Mouse (Mus musculus) lung, postnatal 0 days (tissue): Measurements from ENCODE around the gene Lgals7. TPM values are rescaled to one million over a fixed set of nuclear protein-coding genes. Genes with fewer than 3 reads are reported as not detected.

Source experiments
- ATAC-seq: fragments of 200-750 bp; cut with Nextera tagmentation; 2 replicates; pipeline ENCODE4 v1.8.0; 2017; ENCODE audit warnings: moderate library complexity
- DNase-seq: peaks from one replicate; pipeline ENCODE4 v3.0.0-alpha.2; 2016; ENCODE audit warnings: low spot score
- H3K27ac ChIP-seq: fragments of 300-500 bp; sonication (generic); 2 replicates; pipeline ENCODE4 v1.5.1; 2014; ENCODE audit warnings: antibody characterized with exemption, mild to moderate bottlenecking, low read length, mixed read lengths
- H3K27me3 ChIP-seq: fragments of 300-500 bp; sonication (generic); replicated peaks from 2 replicates; pipeline ENCODE4 v1.6.1; 2014; ENCODE audit warnings: low read length, mixed read lengths; ENCODE audit not compliant: insufficient read depth
- H3K36me3 ChIP-seq: fragments of 300-500 bp; sonication (generic); 2 replicates; pipeline ENCODE4 v1.6.1; 2014; ENCODE audit warnings: low read length, mixed read lengths; ENCODE audit not compliant: insufficient read depth
- H3K4me1 ChIP-seq: fragments of 300-500 bp; sonication (generic); 2 replicates; pipeline ENCODE4 v1.6.1; 2014; ENCODE audit warnings: antibody characterized with exemption, low read depth, low read length, mixed read lengths; ENCODE audit not compliant: insufficient read depth
- H3K4me2 ChIP-seq: fragments of 300-500 bp; sonication (generic); replicated peaks from 2 replicates; pipeline ENCODE4 v1.6.1; 2014; ENCODE audit warnings: low read depth, mild to moderate bottlenecking, low read length, moderate library complexity, mixed read lengths
- H3K4me3 ChIP-seq: fragments of 300-500 bp; sonication (generic); 2 replicates; pipeline ENCODE4 v1.5.1; 2014; ENCODE audit warnings: low read depth, low read length
- H3K9ac ChIP-seq: fragments of 300-500 bp; sonication (generic); replicated peaks from 2 replicates; pipeline ENCODE4 v1.6.1; 2014; ENCODE audit warnings: low read depth, mild to moderate bottlenecking
- H3K9me3 ChIP-seq: fragments of 300-500 bp; sonication (generic); 2 replicates; pipeline ENCODE4 v1.6.1; 2016; ENCODE audit warnings: low read length, mixed read lengths
- CTCF ChIP-seq: IDR thresholded peaks from 2 replicates; pipeline ENCODE4 v1.5.1; 2016; ENCODE audit warnings: antibody characterized with exemption, mild to moderate bottlenecking
- EP300 ChIP-seq: IDR thresholded peaks from 2 replicates; pipeline ENCODE4 v1.6.1; 2016; ENCODE audit warnings: antibody characterized with exemption, mild to moderate bottlenecking, control low read depth
- WGBS: fragments of 180-500 bp; shearing (Covaris S2); extraction: QIAGEN DNeasy Blood & Tissue Kit; methylation state at CpG from one replicate; pipeline ENCODE4 v1.1.7; 2014; 5-methylcytosine and 5-hydroxymethylcytosine counted together
- polyA plus RNA-seq: library from polyadenylated mRNA; unstranded; fragments of >200 nt; fragmentation: Nextera tagmentation; extraction: Ambion mirVana; gene quantifications from 2 replicates; pipeline ENCODE4 v1.2.1, GENCODE M21; 2015

Lgals7 gene
- polyA plus RNA-seq, 1 experiment from 2014 or later = 3.0 TPM

DNA sequence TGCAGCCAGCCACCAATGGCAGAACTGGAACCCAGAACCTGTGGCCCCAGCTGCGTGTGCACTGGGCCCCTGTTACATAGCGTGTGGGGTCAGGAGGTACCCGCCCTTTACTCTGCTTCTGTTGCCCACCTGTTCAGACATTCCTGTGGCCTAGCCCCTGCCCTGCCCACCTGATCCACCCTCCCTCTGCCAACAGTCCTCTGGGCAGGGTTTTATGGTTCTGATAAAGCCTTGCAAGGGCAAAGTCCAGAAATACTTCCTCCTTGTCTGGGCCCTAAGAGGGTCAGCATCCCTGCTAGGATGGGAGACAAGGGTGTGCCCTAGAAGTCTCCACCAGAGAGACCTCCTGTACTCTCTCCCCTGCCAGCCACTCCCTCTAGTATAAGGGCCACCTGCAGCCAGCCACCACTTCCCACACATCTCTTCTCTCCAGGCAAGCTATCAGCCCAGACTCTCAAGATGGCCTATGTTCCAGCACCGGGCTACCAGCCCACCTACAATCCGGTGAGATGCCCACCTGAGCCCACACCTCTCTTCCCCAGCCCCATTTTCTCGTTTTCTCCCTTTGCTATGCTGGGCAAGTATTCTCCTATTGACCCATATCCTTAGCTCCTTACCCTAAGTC is 29.8 kb upstream of the Lgals7 start, which contains the start of gene Lgals4:
Lgals4 (plus strand) TSS at position 132 of the 625 bp plus-strand sequence.
- no peaks in the 10 kb centered on the region for H3K4me1 ChIP-seq
- H3K4me3 ChIP-seq = no peak within 1 kb of the TSS
- WGBS = 82% methylated on average over 6 of the region's 6 CpGs
- no peak within 1 kb of the TSS for H3K4me2 ChIP-seq
- no peak within 1 kb of the TSS for H3K27ac ChIP-seq
- TF ChIP-seq EP300 (no peak), CTCF (no peak)
- H3K9ac ChIP-seq = no peak within 1 kb of the TSS
- peaks cover 17% of the 10 kb centered on the region; the same call in 1 of the 2 replicates for H3K36me3 ChIP-seq
- H3K9me3 ChIP-seq = no peaks in the 10 kb centered on the region
- ATAC-seq = no peak
- no peaks in the 10 kb centered on the region for H3K27me3 ChIP-seq
- no peak for DNase-seq

- no peak for TF ChIP-seq CTCF
- TF ChIP-seq EP300 = no peak
- no peak for DNase-seq
- Histone ChIP-seq H3K4me1 (no peaks in the 10 kb centered on the region), H3K27me3 (no peaks in the 10 kb centered on the region), H3K9me3 (no peaks in the 10 kb centered on the region), H3K27ac (no peak overlapping the region), H3K9ac (no peak overlapping the region), H3K4me3 (no peak overlapping the region), H3K36me3 (no peaks in the 10 kb centered on the region), H3K4me2 (no peak overlapping the region)
- no peak for ATAC-seq
- WGBS = 70% methylated on average over 5 of the region's 5 CpGs
Observed at GRCm38 (mm10) chr7:28836936-28837335, 26.7 kb upstream of the Lgals7 start.

DNA sequence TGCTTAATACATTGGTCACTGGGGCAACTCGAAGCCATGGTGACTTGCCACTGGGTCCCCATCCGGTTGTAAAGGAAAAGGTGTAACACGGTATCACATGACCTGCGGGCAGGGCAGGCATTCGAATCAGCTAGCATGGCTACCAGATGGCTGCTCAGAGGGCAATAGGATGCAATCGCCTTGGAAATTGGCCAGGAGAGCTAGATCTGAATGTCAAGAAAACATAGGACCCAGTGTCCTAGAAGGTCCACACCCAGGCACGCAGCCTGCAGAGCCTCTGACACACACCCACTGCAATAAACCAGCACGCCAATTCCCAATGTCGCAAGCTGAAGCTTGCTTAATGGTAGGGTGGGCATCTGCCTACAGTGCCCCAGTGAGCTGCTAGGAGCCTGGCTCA is 25.3 kb upstream of the Lgals7 start:
- H3K27me3 ChIP-seq = no peaks in the 10 kb centered on the region
- H3K9me3 ChIP-seq = no peaks in the 10 kb centered on the region
- TF ChIP-seq EP300 (no peak), CTCF (no peak)
- H3K36me3 ChIP-seq = no peaks in the 10 kb centered on the region
- no peak overlapping the region for H3K9ac ChIP-seq
- no peak overlapping the region for H3K4me2 ChIP-seq
- 0 out of 2 replicates have a peak, but pooled peaks have one; percentile 23 for ATAC-seq
- H3K4me1 ChIP-seq = no peaks in the 10 kb centered on the region
- no peak overlapping the region for H3K27ac ChIP-seq
- DNase-seq = no peak
- H3K4me3 ChIP-seq = no peak overlapping the region
- WGBS = 72% methylated on average over 9 of the region's 9 CpGs

- DNase-seq = no peak
Observed at GRCm38 (mm10) chr7:28847273-28847672, 16.4 kb upstream of the Lgals7 start.

DNA sequence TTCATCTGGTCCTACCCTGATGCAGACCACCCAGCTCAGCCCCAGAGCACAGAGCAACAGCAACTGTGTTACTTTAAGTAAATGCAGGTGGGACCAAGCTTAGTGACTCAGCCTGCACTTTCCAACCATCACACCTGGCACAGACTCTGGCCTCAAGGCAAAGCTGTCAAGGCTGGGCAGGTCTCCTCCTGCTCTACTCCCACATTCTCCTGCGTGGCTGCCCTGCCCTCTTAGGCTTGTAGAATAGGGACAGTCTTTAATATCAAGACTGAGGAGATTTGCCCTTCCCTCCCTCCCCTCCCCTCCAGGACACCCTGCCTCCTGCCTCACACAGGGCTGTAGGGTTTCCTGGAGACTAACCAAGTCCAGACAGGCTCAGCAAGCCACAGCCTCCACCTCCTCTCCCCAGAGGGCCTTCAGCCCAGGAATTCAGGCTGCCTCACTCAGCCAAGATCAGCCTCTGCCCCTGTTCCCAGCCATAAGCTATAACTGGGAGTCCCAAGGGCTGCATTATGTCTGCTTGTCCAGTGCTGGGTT is 13.9 kb upstream of the Lgals7 start:
- Histone ChIP-seq H3K9me3 (no peaks in the 10 kb centered on the region), H3K4me1 (no peaks in the 10 kb centered on the region), H3K4me3 (no peak overlapping the region), H3K27ac (no peak overlapping the region), H3K27me3 (no peaks in the 10 kb centered on the region), H3K4me2 (no peak overlapping the region), H3K36me3 (no peaks in the 10 kb centered on the region), H3K9ac (no peak overlapping the region)
- ATAC-seq (no peak), DNase-seq (no peak)
- WGBS = 38% methylated on average over 1 of the region's 1 CpGs
- no peak for TF ChIP-seq EP300
- no peak for TF ChIP-seq CTCF

More at GRCm38 (mm10) chr7:28847273-28847672, 16.4 kb upstream of the Lgals7 start:
- Histone ChIP-seq H3K36me3 (no peaks in the 10 kb centered on the region), H3K9ac (no peak overlapping the region), H3K4me2 (no peak overlapping the region), H3K27ac (no peak overlapping the region), H3K4me3 (no peak overlapping the region), H3K4me1 (no peaks in the 10 kb centered on the region), H3K9me3 (no peaks in the 10 kb centered on the region), H3K27me3 (no peaks in the 10 kb centered on the region)
- WGBS = 54% methylated on average over 1 of the region's 1 CpGs
- no peak for ATAC-seq
- TF ChIP-seq CTCF (no peak), EP300 (no peak)

DNA sequence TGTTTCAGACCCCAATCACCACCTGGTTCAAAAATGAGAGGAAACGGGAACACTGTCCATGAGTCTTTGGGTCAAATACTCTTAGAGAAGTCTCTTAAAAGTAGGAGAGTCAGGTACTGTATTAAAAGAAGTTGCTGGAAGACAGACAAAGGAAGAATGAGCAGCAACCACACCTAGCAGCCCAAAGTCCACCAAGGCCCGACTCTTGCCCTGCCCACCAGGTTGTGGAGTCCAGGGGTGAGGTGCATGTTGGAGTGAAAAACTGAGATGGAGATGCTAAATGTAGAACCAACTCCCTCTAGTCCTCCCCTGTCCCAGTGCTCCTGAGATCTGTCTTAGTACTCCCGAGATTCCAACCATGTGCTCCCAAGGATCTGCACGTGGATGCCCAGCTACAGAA is 13.0 kb upstream of the Lgals7 start:
- Histone ChIP-seq H3K36me3 (no peaks in the 10 kb centered on the region), H3K27me3 (no peaks in the 10 kb centered on the region), H3K4me1 (no peaks in the 10 kb centered on the region), H3K9me3 (no peaks in the 10 kb centered on the region), H3K4me2 (no peak overlapping the region), H3K4me3 (no peak overlapping the region), H3K27ac (no peak overlapping the region), H3K9ac (no peak overlapping the region)
- ATAC-seq (no peak), DNase-seq (no peak)
- TF ChIP-seq CTCF (no peak), EP300 (no peak)
- WGBS = 78% methylated on average over 4 of the region's 4 CpGs
